Mouse (Mus musculus): ENCODE data around the gene Prss38.
"Not testable (repeated sequence)": the region's sequence is repeated elsewhere in the genome, so short reads cannot be mapped to it uniquely, and the experiment has no call there.

The Prss38 gene

DNA sequence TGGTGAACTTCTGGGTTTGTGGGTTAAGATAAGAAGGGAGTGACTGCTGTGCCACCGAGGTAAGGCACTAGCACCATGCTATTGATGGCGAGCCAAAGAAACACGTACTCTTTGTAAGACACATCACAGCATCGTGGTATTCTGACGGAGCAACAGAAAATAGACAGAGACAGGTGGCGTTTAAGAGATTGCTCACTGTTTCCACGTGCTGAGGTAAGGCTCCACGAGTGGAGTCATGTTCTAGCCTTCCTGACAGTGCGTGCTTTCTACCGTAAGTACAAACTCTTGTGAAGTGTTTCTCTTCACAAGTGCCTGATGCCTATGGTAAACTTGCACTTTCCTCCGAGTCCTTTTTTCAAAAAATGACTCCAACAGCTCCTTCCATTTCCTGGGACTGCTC lies 5.6 kb downstream of the Prss38 start:
- no peak for DNase-seq (ENCODE audit: low read depth)

DNA sequence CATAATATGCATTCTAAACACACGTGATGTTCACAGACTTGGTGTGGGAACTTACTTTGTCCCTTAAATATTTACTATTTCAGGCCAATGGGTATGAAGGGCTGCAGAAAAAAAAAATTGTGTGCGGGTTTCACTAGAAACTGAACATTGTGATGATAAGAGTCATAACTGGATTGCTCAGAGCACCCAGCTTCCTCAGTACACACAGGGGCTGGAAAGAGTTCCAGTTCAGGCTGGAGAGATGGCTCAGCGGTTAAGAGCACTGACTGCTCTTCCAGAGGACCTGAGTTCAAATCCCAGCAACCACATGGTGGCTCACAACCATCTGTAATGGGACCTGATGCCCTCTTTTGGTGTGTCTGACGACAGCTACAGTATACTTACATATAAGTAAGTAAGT lies 7.5 kb downstream of the Prss38 start:
- not testable (repeated sequence) for DNase-seq (ENCODE audit: low read depth)

DNA sequence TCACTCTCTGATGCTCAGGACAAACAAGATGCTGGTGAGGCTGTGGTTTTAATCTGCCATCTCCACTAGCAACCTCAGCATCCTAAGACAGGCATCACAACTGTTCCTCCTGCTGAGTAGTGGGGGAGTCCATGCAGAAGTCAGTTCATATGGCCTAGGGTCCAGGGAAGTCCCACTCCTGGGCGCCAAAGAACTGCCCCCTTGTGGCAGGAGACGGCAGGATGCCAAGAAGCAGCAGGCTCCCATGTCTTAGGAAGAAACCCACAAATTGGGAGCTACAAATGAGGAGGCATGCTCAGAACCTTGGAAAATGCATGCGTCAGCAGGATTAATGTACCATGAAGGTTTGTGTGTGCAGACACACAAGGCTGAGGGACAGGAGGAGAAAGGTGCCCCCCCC lies 8.8 kb downstream of the Prss38 start:
- DNase-seq (ENCODE audit: low read depth): no peak

DNA sequence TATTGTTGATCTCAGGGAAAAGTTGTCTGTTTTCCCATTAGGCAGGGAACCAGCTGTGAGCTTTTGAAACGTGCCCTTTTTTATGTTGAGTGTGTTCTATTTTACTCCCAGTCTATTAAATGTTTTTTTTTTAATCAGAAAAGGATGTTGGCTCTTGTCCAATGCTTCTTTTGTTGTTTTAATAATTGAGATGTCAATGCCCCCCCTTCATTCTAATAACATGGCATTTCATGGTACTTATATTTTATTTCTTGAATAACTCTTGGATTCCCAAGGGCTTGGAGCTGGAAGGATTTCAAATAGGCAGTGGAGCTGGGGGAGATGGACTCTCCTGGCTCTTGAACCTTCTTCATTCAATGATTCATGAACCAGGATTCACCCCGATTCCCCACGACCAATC lies 9.4 kb downstream of the Prss38 start:
- DNase-seq (ENCODE audit: low read depth): no peak

DNA sequence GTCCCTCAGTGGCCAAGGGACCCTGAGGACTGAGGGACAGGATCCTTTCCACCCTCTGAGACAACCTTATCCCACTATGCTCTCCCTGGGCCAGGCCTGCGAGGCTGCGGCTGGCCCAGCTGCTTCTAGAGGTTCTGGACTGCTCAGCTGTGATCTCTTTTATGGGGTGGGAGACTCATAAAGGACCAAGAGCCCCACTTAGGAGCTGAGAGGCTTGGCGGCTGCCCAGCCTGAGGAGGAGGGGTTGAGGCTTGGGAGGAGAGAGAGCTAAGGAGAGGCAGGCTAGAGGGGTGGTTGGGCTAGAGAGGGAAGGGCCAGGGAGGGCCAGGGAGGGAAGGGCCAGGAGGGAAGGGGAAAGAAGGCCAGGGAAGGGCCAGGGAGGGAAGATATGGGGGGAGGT lies 11.0 kb downstream of the Prss38 start:
- no peak for DNase-seq (ENCODE audit: low read depth)

DNA sequence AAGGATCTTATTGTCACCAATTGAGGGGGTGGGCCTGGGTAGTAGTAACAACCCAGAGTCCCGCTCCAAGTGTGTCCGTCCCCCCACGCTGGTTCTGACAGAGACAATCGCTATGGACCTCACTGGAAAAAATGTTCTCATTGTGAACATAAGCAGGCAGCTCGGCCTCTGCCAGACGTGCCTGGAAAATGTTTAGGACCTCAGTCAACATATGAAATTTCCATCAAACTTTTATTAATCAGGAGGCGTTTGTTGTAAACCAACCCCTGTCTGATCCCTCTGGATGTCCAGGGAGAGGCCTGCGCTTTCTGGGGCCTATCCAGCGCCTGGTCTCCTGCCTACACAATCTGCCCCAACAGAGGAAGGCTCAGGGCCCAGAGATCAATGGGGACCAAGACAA lies 11.4 kb downstream of the Prss38 start:
- DNase-seq (ENCODE audit: low read depth): no peak

DNA sequence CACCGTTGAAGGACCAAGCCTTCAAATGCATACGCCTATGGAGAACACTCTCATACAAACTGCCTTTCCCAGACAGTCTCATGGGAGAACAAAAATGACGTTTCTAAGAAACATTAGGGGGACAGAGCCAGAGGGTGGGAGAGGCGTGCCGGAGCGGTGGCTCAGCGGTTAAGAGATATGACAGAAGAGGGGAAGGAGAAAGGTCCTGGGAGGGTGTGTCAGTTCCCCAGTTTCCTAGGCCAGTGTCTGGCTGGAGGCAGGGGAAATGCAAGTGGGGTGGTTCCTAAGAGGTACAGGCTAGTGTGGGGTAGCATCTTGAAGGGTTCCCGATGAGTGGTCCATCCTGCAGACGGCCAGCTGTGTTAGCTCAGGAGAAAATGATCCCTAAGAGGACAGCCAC lies 14.2 kb downstream of the Prss38 start:
- DNase-seq (ENCODE audit: low read depth): no peak

DNA sequence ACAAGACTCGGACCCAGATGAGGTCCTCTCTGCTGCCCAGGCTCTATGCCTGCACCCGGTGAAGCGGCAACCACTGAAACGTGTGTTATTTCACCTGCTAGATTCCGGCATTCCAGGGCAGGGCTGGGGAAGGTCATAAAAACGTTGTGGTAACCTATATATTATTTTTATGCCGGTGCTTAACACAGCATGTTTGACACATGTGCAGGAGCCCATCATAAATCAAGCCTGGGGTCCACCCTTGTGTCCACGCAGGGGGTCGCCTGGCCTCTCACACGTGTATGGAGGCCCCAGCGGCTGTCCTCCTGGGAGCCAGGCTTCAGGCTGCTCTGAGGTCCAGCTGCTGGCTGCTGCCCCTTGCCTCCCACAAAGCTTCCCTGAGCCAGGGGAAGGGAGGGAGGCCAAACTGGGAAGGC lies 18.6 kb downstream of the Prss38 start:
- DNase-seq (ENCODE audit: low read depth): no peak

DNA sequence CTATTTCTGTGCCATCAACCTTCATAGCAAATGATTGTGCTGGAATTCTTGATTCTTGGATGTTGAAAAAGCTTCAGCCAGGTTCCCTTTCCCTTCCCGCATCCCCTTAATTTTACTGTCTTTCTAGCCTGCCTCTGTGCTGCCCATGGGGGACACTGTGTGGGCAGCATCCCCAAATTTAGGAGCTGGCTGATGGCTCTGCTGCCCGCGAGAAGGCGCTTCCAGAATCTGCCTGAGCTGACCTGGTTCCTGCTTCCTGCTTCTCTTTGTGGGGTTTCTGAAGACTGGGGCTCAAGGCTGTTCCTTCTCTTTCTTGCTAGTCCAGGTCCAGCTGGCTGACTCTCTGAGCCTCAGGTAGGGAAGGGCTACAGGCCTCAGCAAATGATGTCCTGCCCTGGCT lies 20.7 kb downstream of the Prss38 start:
- no peak for DNase-seq (ENCODE audit: low read depth)

DNA sequence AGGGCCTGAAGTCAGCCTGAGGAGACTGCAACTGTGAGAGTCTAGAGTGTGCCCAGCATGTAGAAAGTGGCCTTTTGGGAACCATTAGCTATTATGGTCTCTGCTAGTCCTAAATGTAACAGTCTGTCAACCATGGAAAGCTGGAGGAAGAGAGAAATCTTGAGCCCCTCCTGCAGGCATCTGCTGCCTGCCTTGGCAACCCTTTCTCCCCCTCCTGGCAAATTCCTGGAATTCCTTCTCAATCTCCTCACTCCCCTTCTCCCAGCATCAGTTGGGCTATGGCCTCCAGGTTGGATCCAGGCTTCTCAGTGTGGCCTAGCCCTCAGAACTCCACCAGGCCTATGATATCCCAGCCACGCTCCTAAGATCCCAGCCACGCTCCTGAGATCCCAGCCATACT lies 25.1 kb downstream of the Prss38 start:
- no peak for DNase-seq (ENCODE audit: low read depth)

DNA sequence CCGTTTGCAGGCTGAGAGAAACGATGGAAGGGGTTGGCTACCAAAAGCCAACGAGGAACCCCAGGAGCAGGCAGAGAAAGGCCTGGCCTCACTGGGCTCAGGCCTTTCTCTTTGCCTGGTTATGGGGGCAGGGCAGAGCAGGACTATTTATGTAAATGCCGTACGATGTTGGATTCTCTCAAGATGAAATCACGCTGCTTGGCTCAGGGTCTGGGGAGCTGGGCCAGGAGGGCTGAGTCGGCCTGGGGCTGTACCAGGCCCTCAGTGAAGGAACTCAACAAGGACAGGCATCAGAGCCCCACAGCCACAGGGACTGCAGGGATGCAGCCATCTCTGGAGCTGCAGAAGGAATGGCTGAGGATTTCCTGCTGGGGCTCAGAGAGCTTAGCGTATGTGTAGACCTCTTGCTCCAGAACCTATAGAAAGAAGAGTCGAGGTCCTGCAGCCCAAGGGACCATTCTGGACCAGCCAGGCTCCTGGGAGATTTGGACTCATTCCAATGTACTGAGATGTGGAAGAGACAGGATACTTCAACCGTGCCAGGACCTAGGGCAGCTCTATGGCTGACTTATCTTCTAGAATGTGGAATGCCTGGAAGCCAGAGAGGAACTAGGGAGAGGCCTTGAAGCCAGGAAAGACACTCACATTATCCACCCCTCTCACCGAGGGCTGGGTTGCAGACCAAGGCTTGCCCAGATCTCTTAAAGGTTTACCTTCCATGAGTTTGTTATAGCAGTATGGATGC lies 29.1 kb downstream of the Prss38 start:
- peak; percentile 73 for DNase-seq (ENCODE audit: low read depth)

DNA sequence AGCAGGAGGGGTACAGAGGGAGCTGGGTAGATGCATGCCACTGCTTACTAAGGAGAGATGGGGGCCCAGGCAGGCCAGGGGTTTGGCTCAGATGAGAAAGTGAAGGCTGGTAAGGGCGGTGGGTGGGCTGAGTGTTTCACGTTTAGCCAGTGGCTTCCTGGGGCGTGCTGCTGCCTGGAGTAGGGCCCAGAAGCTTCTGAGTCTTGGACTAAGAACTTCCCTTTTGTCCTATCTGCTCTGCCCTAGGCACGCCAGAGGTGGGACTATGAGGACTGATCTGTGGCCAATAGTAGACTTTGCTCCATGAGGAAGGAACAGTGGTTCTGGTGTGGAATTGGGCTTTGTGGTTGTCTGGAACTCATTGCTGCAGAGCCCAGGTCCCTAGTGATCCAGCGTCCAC lies 32.5 kb downstream of the Prss38 start:
- DNase-seq (ENCODE audit: low read depth): no peak

DNA sequence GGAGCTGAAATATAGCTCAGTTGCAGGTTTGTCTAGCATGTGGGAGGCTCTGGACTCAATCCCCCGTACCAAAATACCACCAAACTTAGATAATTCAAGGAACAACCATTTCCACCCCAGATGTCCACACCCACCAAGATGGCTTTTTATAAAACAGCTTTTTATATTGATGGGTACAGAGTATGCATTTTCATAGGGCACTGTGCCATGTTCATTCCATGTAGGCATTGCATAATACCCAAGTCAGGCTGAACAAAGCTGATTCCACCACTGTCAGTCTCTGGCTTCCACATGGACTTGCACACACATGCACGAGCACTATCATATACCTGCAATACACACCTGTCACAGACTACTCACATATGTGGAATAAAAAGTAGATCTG lies 36.7 kb downstream of the Prss38 start:
- no peak for DNase-seq (ENCODE audit: low read depth)

DNA sequence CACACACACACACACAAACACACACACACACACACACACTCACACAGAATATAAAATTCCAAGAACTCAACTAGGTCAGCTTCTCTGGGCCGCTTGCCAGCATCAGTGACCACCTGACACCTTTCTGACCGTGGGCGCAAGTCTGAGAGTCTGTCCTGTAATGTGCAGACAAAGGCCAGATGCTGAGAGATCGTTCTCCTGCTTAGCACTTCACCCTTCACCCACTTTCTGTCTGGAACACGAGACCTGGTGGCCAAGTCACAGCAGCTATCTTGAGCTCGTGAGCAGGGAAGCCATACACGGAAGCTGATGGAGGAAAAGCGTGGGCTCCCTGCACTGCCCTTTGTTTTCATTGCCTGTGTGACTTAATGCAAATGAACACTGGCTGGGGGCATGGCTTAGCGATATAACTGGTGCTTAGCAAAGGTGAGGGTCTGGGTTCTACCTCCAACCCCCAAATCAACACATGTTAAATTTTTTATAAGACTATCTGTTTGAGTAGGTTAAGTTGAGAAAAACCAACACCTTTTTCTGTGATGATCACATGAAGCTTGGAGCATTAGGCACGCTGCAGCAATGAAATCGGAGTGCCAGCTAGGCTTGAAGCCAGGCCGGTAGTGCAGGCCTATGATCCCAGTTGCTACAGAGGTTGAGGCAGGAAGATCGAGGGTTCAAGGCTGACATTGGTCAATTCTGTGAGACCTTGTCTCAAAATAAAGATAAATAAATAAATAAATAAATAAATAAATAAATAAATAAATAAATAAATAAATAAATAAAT lies 37.3 kb downstream of the Prss38 start:
- no peak for DNase-seq (ENCODE audit: low read depth)

DNA sequence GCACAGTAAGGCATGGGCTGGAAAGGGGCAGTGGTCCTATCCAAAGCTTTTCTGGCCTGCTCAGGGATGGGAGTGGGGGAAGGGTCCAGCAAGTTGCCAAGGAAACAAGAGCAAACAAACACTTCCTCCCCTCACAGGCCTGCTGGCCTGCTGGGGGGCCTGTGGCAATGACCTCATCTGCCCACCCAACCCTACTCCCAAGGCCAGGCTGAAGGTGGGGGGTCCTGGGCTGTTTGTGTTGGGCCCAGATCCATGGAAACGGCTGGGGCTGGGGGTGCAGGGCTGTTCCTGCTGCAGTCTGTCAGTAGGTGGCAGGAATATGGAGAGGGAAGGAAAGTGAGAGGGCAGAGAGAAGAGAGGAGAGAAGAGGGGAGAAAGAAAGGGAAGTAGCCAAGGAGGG lies 39.1 kb downstream of the Prss38 start:
- DNase-seq (ENCODE audit: low read depth): no peak

DNA sequence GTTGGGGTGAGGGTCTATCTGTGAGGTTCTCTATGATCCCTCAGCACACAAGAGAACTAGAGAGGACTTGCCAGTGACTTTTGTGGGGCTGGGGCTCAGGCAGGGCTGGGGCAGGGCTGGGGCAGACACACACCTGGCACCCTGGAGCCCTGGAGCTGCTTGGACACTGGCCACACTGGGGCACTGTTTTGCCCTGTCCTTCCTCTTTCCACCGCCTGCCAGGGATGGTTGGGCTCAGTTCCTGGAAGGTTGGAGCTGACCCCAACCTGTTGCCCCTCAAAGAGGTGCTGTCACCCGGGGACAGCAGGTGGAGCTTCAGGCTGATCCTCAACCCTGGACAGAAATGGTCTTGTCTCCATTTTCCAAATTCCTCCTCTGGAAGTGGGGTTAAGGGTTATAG lies 39.5 kb downstream of the Prss38 start:
- DNase-seq (ENCODE audit: low read depth): no peak

DNA sequence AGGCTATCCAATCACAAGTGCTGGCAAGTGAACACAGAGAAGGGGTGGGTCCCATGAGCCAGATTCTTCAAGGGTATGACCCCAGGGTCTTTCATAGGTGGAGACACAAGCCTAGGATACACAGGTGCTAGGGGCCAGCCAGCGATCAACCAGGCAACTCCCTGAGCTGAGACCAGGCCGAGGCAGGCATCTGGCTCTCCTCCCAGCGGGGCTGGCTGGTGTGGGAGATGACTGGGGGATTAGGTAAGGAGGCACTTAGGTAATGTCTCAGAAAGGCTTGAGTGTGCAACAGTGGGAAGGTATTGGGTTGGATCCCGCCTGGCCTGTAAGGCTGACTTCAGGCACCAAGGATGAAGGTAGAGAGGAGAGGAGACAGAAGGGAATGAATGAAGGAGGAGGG lies 40.3 kb downstream of the Prss38 start:
- no peak for DNase-seq (ENCODE audit: low read depth)

DNA sequence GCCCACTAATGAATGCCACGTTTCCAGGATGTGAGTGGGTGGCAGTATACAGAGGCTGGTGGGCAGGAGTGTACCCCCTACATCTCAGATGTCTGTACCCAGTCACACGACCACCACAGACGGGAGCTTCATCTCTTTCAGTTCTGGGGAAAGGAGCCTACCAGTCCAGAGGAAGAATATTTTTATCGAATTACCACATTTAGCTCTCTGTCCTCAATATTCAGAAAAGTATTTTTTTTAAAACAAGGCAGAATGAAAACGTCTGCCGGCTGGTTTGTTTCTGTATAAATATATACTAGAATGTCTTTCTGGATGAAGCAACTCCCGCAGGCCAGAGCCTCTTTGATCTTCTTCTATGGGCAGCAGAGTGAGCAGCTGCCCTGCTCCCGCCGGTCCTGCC lies 42.5 kb downstream of the Prss38 start:
- no peak for DNase-seq (ENCODE audit: low read depth)

DNA sequence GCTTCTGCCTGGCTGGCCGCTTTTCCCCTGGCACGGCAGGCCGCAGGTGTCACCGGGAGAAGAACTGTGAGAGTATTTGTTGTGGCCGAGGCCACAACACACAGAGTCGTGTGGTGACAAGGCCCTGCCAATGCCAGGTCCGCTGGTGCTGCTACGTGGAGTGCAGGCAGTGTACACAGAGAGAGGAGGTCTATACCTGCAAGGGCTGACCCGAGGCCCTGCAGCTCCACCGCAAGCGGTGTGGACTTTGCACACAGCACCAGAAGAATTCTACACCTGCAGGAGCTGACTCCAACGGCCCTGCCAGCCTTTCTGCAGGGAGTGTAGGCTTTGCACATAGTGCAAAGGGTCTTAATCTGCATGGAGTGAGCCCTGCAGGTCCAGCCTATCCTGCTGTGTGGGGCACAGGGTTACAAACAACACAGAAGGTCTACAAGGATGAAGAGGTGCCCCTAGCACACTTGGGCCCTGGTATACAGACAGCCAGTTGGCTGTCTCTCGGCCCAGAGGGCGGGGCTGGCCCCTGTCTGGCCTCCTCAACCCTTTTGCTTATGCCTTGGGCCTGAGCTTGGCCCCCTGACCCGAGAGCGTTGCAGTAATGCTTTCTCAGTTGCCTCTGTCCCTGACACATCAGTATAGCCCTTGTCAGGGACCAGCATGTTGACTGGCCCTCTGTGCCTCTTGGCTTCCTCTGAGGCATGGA lies 44.1 kb downstream of the Prss38 start:
- no peak for DNase-seq (ENCODE audit: low read depth)

DNA sequence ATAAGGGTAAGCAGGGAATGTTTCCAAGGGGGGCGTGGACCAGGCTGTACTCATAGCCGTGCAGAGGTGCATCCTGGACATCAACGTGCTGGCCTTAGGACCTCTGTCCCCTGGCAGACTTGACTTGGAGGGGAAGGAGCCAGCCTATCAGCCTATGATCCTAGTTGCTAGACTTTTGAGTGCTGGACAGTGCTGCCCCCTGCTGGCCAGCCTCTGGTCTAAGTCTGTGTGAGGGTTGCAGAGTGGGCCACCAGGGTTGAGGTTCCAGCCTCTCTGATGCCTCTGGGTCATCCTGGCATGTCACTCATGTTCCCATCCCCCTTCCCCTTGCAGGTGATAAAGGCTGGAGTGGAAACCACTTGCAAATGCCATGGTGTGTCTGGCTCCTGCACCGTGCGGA lies 44.9 kb downstream of the Prss38 start:
- no peak for DNase-seq (ENCODE audit: low read depth)

DNA sequence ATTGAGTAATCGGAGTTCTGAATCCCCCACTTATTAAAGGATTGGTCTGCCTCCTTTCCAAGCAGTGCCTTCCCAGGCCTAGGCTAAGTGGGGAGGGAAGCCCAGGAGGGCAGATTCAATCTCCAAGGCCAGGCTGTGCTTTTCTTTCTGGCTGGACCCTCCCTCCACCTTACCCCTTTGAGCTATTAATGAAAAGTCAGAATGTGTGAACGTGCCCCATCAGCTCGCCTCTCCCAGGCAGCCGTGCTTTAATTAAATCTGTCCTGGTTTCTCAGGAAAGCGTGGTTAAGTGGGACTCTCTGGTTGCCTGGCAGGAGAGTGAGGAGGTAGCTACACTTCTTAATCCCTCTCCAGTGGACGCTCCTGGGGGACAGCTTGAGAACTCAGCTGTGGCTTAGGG lies 45.8 kb downstream of the Prss38 start:
- DNase-seq (ENCODE audit: low read depth): no peak

DNA sequence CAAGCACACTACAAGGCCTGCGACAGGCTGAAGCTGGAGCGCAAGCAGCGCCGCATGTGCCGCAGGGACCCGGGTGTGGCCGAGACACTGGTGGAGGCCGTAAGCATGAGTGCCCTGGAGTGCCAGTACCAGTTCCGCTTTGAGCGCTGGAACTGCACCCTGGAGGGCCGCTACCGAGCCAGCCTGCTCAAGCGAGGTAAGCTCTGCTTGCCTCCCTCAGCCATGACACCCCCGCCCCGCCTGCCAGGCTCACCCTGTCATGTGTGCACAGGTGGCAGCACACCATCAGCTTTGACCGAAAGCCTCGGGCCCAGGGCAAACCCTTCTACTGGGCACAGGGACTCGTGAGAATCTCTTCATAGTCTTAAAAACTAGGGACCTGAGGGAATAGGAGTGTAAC lies 47.8 kb downstream of the Prss38 start:
- no peak for DNase-seq (ENCODE audit: low read depth)

DNA sequence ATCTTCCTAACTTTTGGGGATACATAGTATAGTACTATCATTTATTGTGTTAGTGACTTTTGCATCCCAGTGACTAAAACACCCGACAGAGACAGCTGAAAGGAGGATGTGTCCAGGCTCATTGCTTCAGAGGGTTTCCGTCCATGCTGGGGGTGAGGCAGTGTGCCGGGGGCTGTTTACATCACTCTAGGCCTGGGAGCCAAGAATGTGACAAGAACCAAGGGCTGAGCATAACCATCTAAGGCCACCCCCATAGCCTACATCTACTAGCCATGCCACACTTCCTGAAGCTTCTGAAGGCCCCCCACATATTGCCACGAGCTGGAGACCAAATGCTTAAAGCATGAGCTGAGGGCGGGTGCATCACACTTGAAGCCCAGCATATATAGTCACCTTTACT lies 50.7 kb downstream of the Prss38 start:
- no peak for DNase-seq (ENCODE audit: low read depth)
